Mouse (Mus musculus): Measurements from ENCODE around the gene Acacb. TPM values are rescaled to one million over a fixed set of nuclear protein-coding genes. Genes with fewer than 3 reads are reported as not detected.

The Acacb gene
- total RNA-seq, 2 experiments from 2014 or later, result 6.1 to 6.5 TPM

- DNase-seq (ENCODE audit: extremely low spot score in 1 of 2, low spot score in 1 of 2), result no peak
Observed at GRCm38 (mm10) chr5:114259495-114259894, 113.2 kb downstream of the Acacb start.

GRCm38 (mm10) chr5:114261494-114261893 lies 115.2 kb downstream of the Acacb start:
- DNase-seq (ENCODE audit: extremely low spot score in 1 of 2, low spot score in 1 of 2), result no peak

GRCm38 (mm10) chr5:114264030-114264459 lies 117.7 kb downstream of the Acacb start:
- no peak for DNase-seq (ENCODE audit: extremely low spot score in 1 of 2, low spot score in 1 of 2)

- no peak for DNase-seq (ENCODE audit: extremely low spot score in 1 of 2, low spot score in 1 of 2)
Observed at GRCm38 (mm10) chr5:114264791-114265190, 118.5 kb downstream of the Acacb start.

- DNase-seq (ENCODE audit: extremely low spot score in 1 of 2, low spot score in 1 of 2), result no peak
Observed at GRCm38 (mm10) chr5:114268646-114269045, 122.3 kb downstream of the Acacb start.

GRCm38 (mm10) chr5:114269499-114269898 lies 123.2 kb downstream of the Acacb start:
- no peak for DNase-seq (ENCODE audit: extremely low spot score in 1 of 2, low spot score in 1 of 2)

- no peak for DNase-seq (ENCODE audit: extremely low spot score in 1 of 2, low spot score in 1 of 2)
Observed at GRCm38 (mm10) chr5:114269984-114270383, 123.6 kb downstream of the Acacb start.

GRCm38 (mm10) chr5:114273693-114274402 lies 127.5 kb downstream of the Acacb start, which contains the start of gene Foxn4:
Foxn4 (minus strand) TSS chr5:114273807.
- no peak for DNase-seq (ENCODE audit: extremely low spot score in 1 of 2, low spot score in 1 of 2)

- no peak for DNase-seq (ENCODE audit: extremely low spot score in 1 of 2, low spot score in 1 of 2)
Observed at GRCm38 (mm10) chr5:114275339-114275738, 129.0 kb downstream of the Acacb start.

- no peak for DNase-seq (ENCODE audit: extremely low spot score in 1 of 2, low spot score in 1 of 2)
Observed at GRCm38 (mm10) chr5:114275991-114276390, 129.7 kb downstream of the Acacb start.

- no peak for DNase-seq (ENCODE audit: extremely low spot score in 1 of 2, low spot score in 1 of 2)
Observed at GRCm38 (mm10) chr5:114279382-114280143, 133.2 kb downstream of the Acacb start.

- DNase-seq (ENCODE audit: extremely low spot score in 1 of 2, low spot score in 1 of 2), result no peak
Observed at GRCm38 (mm10) chr5:114282346-114282745, 136.0 kb downstream of the Acacb start.

GRCm38 (mm10) chr5:114284604-114285397 lies 138.5 kb downstream of the Acacb start:
- DNase-seq (ENCODE audit: extremely low spot score in 1 of 2, low spot score in 1 of 2), result no peak

- no peak for DNase-seq (ENCODE audit: extremely low spot score in 1 of 2, low spot score in 1 of 2)
Observed at GRCm38 (mm10) chr5:114285398-114285700, 139.0 kb downstream of the Acacb start.

- DNase-seq (ENCODE audit: extremely low spot score in 1 of 2, low spot score in 1 of 2), result no peak
Observed at GRCm38 (mm10) chr5:114286102-114286501, 139.8 kb downstream of the Acacb start.

- no peak for DNase-seq (ENCODE audit: extremely low spot score in 1 of 2, low spot score in 1 of 2)
Observed at GRCm38 (mm10) chr5:114286872-114287571, 140.7 kb downstream of the Acacb start.

GRCm38 (mm10) chr5:114288396-114288795 lies 142.1 kb downstream of the Acacb start:
- no peak for DNase-seq (ENCODE audit: extremely low spot score in 1 of 2, low spot score in 1 of 2)

- no peak for DNase-seq (ENCODE audit: extremely low spot score in 1 of 2, low spot score in 1 of 2)
Observed at GRCm38 (mm10) chr5:114288874-114289273, 142.5 kb downstream of the Acacb start, which contains the start of gene Myo1h. Myo1h (plus strand) TSS chr5:114289166.

- no peak for DNase-seq (ENCODE audit: extremely low spot score in 1 of 2, low spot score in 1 of 2)
Observed at GRCm38 (mm10) chr5:114290004-114290403, 143.7 kb downstream of the Acacb start.
